Mouse (Mus musculus): ENCODE measurements at regions not wholly inside any gene's neighbourhood (a gene's known extent, or its start where the extent isn't known, plus 50 kb on each side); places are given as distances from the start of the nearest gene placed in this dataset.

GRCm38 (mm10) chr15:57073776-57074175 is 403.6 kb downstream of the Slc22a22 start:
- Histone ChIP-seq H3K4me2 (ENCODE audit: low read depth, low read length, severe bottlenecking) (no peak overlapping the region), H3K9ac (ENCODE audit: low read length) (no peak overlapping the region), H3K4me1 (replicated peaks; ENCODE audit: control insufficient read depth, insufficient read depth, low read length) (no peaks in the 10 kb centered on the region), H3K36me3 (ENCODE audit: control insufficient read depth, insufficient read depth, low read length) (no peaks in the 10 kb centered on the region), H3K27me3 (ENCODE audit: control insufficient read depth, insufficient read depth, low read length) (no peaks in the 10 kb centered on the region), H3K9me3 (ENCODE audit: control insufficient read depth, low read length) (no peaks in the 10 kb centered on the region), H3K27ac (ENCODE audit: low read depth, low read length) (no peak overlapping the region), H3K4me3 (ENCODE audit: low read depth, low read length) (no peak overlapping the region)
- WGBS, result 87% methylated on average over 4 of the region's 4 CpGs
- DNase-seq (ENCODE audit: low spot score) (no peak), ATAC-seq (replicated peaks; ENCODE audit: low FRiP score) (no peak)

DNA sequence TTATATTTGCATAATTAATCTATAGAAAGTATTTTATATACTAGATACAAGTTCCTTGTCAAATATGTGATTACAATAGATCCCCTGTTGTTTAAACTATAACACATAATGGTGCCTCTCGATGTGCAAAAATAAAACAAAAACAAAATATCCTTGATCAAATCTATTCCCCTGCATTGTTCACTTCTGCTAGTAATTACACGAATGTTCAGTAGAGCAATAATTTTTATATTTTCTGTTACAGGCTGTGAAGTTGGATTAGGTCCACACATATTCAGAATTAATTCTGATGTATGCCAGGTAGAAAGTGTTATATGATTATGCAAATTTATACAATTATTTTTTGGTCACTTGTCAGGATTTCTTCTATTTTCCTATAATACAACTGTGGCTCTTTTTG is 415.9 kb downstream of the Slc22a22 start:
- Histone ChIP-seq H3K4me3 (ENCODE audit: low read depth, low read length) (no peak overlapping the region), H3K36me3 (ENCODE audit: control insufficient read depth, insufficient read depth, low read length) (no peaks in the 10 kb centered on the region), H3K9ac (ENCODE audit: low read length) (no peak overlapping the region), H3K27me3 (ENCODE audit: control insufficient read depth, insufficient read depth, low read length) (no peaks in the 10 kb centered on the region), H3K27ac (ENCODE audit: low read depth, low read length) (no peak overlapping the region), H3K4me1 (replicated peaks; ENCODE audit: control insufficient read depth, insufficient read depth, low read length) (no peaks in the 10 kb centered on the region), H3K4me2 (ENCODE audit: low read depth, low read length, severe bottlenecking) (no peak overlapping the region), H3K9me3 (ENCODE audit: control insufficient read depth, low read length) (no peaks in the 10 kb centered on the region)
- WGBS, result 79% methylated on average over 2 of the region's 2 CpGs
- no peak for DNase-seq (ENCODE audit: low spot score)
- no peak for ATAC-seq (replicated peaks; ENCODE audit: low FRiP score)

DNA sequence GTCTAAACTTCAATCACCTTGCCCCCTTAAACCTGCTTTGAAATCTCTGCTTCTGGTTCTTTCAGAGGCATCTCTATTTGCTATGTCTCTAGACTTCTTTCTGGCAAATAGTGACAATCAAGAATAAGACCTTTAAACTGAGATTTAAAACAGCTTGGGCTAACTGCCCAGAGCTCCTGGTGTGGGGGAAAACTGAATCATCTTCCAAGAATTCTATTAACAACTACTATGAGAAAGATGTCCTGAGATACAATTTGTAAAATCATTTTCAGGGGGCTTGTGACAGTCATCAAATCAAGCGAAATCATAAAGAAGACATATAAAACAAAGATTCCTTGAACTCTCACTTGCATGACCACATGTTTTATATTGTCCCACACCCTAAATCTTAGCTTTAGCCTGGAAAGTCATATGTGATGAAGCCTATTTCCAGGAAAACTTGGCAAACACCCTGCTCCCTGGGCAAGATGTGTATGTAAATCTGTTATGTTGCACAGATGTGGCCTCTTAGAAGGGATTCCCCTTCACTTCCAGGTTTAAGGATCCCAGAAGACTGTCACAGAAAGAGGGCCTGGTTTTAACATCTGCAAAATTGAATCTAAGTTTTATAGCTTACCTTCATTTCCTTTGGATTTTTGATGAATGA is 417.8 kb downstream of the Slc22a22 start:
- ATAC-seq (replicated peaks; ENCODE audit: low FRiP score) (no peak), DNase-seq (ENCODE audit: low spot score) (no peak)
- no peak overlapping the region for H3K27ac ChIP-seq (ENCODE audit: low read depth, low read length)
- no peaks in the 10 kb centered on the region for H3K9me3 ChIP-seq (ENCODE audit: control insufficient read depth, low read length)
- H3K9ac ChIP-seq (ENCODE audit: low read length), result no peak overlapping the region
- H3K4me1 ChIP-seq (replicated peaks; ENCODE audit: control insufficient read depth, insufficient read depth, low read length), result no peaks in the 10 kb centered on the region
- no peaks in the 10 kb centered on the region for H3K27me3 ChIP-seq (ENCODE audit: control insufficient read depth, insufficient read depth, low read length)
- H3K4me3 ChIP-seq (ENCODE audit: low read depth, low read length), result no peak overlapping the region
- WGBS, result 93% methylated on average over 1 of the region's 1 CpGs
- no peak overlapping the region for H3K4me2 ChIP-seq (ENCODE audit: low read depth, low read length, severe bottlenecking)
- H3K36me3 ChIP-seq (ENCODE audit: control insufficient read depth, insufficient read depth, low read length), result no peaks in the 10 kb centered on the region

DNA sequence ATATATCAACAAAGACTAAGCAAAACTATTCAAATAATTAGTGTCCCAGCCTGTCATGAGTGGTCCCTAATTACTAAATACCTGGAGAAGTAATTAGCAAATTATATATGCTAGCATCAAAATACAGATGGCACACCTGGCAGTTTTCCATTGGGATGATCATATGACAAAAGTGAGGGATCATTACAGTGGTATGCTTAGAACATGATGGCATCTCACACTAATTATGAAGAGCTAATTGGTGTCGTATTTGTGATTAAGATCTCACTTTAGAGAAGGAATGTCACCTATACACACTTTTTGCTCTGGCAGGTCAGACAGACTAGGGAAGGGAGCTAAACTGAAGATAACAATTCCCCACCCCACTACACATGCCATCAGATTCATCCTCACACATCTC is 425.1 kb downstream of the Slc22a22 start:
- 76% methylated on average over 1 of the region's 1 CpGs for WGBS
- H3K4me3 ChIP-seq (ENCODE audit: low read depth, low read length), result no peak overlapping the region
- DNase-seq (ENCODE audit: low spot score) (no peak), ATAC-seq (replicated peaks; ENCODE audit: low FRiP score) (0 out of 2 replicates have a peak, but pooled peaks have one; percentile 53)
- no peak overlapping the region for H3K9ac ChIP-seq (ENCODE audit: low read length)
- H3K27ac ChIP-seq (ENCODE audit: low read depth, low read length), result no peak overlapping the region
- no peaks in the 10 kb centered on the region for H3K36me3 ChIP-seq (ENCODE audit: control insufficient read depth, insufficient read depth, low read length)
- no peaks in the 10 kb centered on the region for H3K27me3 ChIP-seq (ENCODE audit: control insufficient read depth, insufficient read depth, low read length)
- H3K4me1 ChIP-seq (replicated peaks; ENCODE audit: control insufficient read depth, insufficient read depth, low read length), result no peaks in the 10 kb centered on the region
- no peaks in the 10 kb centered on the region for H3K9me3 ChIP-seq (ENCODE audit: control insufficient read depth, low read length)
- no peak overlapping the region for H3K4me2 ChIP-seq (ENCODE audit: low read depth, low read length, severe bottlenecking)

- no peaks in the 10 kb centered on the region for H3K36me3 ChIP-seq (ENCODE audit: control insufficient read depth, insufficient read depth, low read length)
- no peak overlapping the region for H3K27ac ChIP-seq (ENCODE audit: low read depth, low read length)
- ATAC-seq (replicated peaks; ENCODE audit: low FRiP score) (no peak), DNase-seq (ENCODE audit: low spot score) (no peak)
- no peak overlapping the region for H3K4me3 ChIP-seq (ENCODE audit: low read depth, low read length)
- no peak overlapping the region for H3K4me2 ChIP-seq (ENCODE audit: low read depth, low read length, severe bottlenecking)
- WGBS, result 88% methylated on average over 4 of the region's 4 CpGs
- H3K9ac ChIP-seq (ENCODE audit: low read length), result no peak overlapping the region
- no peaks in the 10 kb centered on the region for H3K27me3 ChIP-seq (ENCODE audit: control insufficient read depth, insufficient read depth, low read length)
- no peaks in the 10 kb centered on the region for H3K4me1 ChIP-seq (replicated peaks; ENCODE audit: control insufficient read depth, insufficient read depth, low read length)
- no peaks in the 10 kb centered on the region for H3K9me3 ChIP-seq (ENCODE audit: control insufficient read depth, low read length)
These were observed 440.4 kb downstream of the Slc22a22 start for GRCm38 (mm10) chr15:57036806-57037566.

DNA sequence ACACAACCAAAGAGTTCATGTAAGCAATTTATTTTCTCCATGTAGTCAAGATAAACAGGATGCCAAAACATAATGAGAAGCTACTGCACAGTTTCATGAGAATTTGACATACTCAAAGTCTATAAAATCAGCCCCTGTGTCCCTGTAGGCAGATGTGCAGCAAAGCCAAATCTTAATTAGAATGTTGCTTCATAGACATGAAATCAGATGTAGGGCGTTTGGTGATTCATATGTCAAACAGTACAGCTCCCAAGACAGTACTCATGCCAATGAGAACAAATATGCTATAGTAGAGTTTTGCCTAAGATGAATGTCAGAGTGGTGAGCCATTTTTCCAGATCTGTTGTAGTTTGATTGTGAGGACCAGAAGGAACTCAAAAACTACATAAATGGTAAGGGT is 444.4 kb downstream of the Slc22a22 start:
- ATAC-seq (replicated peaks; ENCODE audit: low FRiP score), result no peak
- Histone ChIP-seq H3K9me3 (ENCODE audit: control insufficient read depth, low read length) (no peaks in the 10 kb centered on the region), H3K9ac (ENCODE audit: low read length) (no peak overlapping the region), H3K4me2 (ENCODE audit: low read depth, low read length, severe bottlenecking) (no peak overlapping the region), H3K4me3 (ENCODE audit: low read depth, low read length) (no peak overlapping the region), H3K27me3 (ENCODE audit: control insufficient read depth, insufficient read depth, low read length) (no peaks in the 10 kb centered on the region), H3K4me1 (replicated peaks; ENCODE audit: control insufficient read depth, insufficient read depth, low read length) (no peaks in the 10 kb centered on the region), H3K36me3 (ENCODE audit: control insufficient read depth, insufficient read depth, low read length) (no peaks in the 10 kb centered on the region), H3K27ac (ENCODE audit: low read depth, low read length) (no peak overlapping the region)
- WGBS, result 88% methylated on average over 1 of the region's 1 CpGs
- DNase-seq (ENCODE audit: low spot score), result no peak
